Mouse (Mus musculus) midbrain, embryonic 16.5 days (tissue): ENCODE measurements around the gene Nr2f2. TPM values are rescaled to one million over a fixed set of nuclear protein-coding genes. Genes with fewer than 3 reads are reported as not detected.

Experiments used
- ATAC-seq: fragments of 200-750 bp; cut with Nextera tagmentation; 2 replicates; pipeline ENCODE4 v1.8.0; 2017; ENCODE audit warnings: moderate TSS enrichment
- H3K27ac ChIP-seq: fragments of 300-500 bp; sonication (generic); 2 replicates; pipeline ENCODE4 v1.5.1; 2014; ENCODE audit warnings: mild to moderate bottlenecking, low read length, mixed read lengths
- H3K27me3 ChIP-seq: fragments of 300-500 bp; sonication (generic); 2 replicates; pipeline ENCODE4 v1.6.1; 2014; ENCODE audit warnings: low read depth, low read length, mixed read lengths; ENCODE audit not compliant: control insufficient read depth, insufficient read depth
- H3K36me3 ChIP-seq: fragments of 300-500 bp; sonication (generic); 2 replicates; pipeline ENCODE4 v1.6.1; 2014; ENCODE audit warnings: mild to moderate bottlenecking, low read length, moderate library complexity, mixed read lengths; ENCODE audit not compliant: control insufficient read depth, insufficient read depth
- H3K4me1 ChIP-seq: fragments of 300-500 bp; sonication (generic); 2 replicates; pipeline ENCODE4 v1.6.1; 2014; ENCODE audit warnings: mild to moderate bottlenecking, low read length, mixed read lengths; ENCODE audit not compliant: control insufficient read depth, insufficient read depth
- H3K4me2 ChIP-seq: fragments of 300-500 bp; sonication (generic); 2 replicates; pipeline ENCODE4 v1.6.1; 2014; ENCODE audit warnings: mild to moderate bottlenecking, low read length, mixed read lengths
- H3K4me3 ChIP-seq: fragments of 300-500 bp; sonication (generic); 2 replicates; pipeline ENCODE4 v1.5.1; 2014; ENCODE audit warnings: low read depth, mild to moderate bottlenecking, low read length, moderate library complexity, mixed read lengths
- H3K9ac ChIP-seq: fragments of 300-500 bp; sonication (generic); 2 replicates; pipeline ENCODE4 v1.6.1; 2014; ENCODE audit warnings: low read depth, low read length, mixed read lengths
- H3K9me3 ChIP-seq: fragments of 300-500 bp; sonication (generic); replicated peaks from 2 replicates; pipeline ENCODE4 v1.6.1; 2014; ENCODE audit warnings: mild to moderate bottlenecking, low read length, mixed read lengths; ENCODE audit not compliant: control insufficient read depth, poor library complexity, severe bottlenecking
- WGBS: fragments of 180-500 bp; shearing (Covaris S2); extraction: QIAGEN DNeasy Blood & Tissue Kit; methylation state at CpG from one replicate; pipeline ENCODE4 v1.1.7; 2014; 5-methylcytosine and 5-hydroxymethylcytosine counted together
- polyA plus RNA-seq: library from polyadenylated mRNA; unstranded; fragments of >200 nt; fragmentation: Nextera tagmentation; extraction: Ambion mirVana; gene quantifications from 2 replicates; pipeline ENCODE4 v1.2.1, GENCODE M21; 2015

The Nr2f2 gene
- polyA plus RNA-seq, 1 experiment from 2014 or later, result 78.0 TPM

- no peak overlapping the region for H3K4me2 ChIP-seq
- H3K9me3 ChIP-seq, result no peaks in the 10 kb centered on the region
- H3K27ac ChIP-seq, result peak overlapping the region; percentile 78
- H3K36me3 ChIP-seq, result no peaks in the 10 kb centered on the region
- WGBS, result 13% methylated on average over 14 of the region's 14 CpGs
- 0 out of 2 replicates have a peak overlapping the region, but pooled peaks have one; percentile 15 for H3K9ac ChIP-seq
- ATAC-seq, result no peak
- peaks cover 6% of the 10 kb centered on the region for H3K4me1 ChIP-seq
- peaks cover 45% of the 10 kb centered on the region for H3K27me3 ChIP-seq
- no peak overlapping the region for H3K4me3 ChIP-seq
Observed at GRCm38 (mm10) chr7:70332926-70333664, 33.4 kb downstream of the Nr2f2 start.

GRCm38 (mm10) chr7:70332064-70332850 lies 34.3 kb downstream of the Nr2f2 start:
- peak overlapping the region; percentile 53 for H3K4me2 ChIP-seq
- H3K36me3 ChIP-seq, result no peaks in the 10 kb centered on the region
- ATAC-seq, result no peak
- H3K4me3 ChIP-seq, result peak overlapping the region; percentile 28
- H3K4me1 ChIP-seq, result no peaks in the 10 kb centered on the region; the same call in none of the 2 replicates
- H3K9me3 ChIP-seq, result no peaks in the 10 kb centered on the region
- H3K27me3 ChIP-seq, result peaks cover 45% of the 10 kb centered on the region
- 5% methylated on average over 26 of the region's 26 CpGs for WGBS
- H3K9ac ChIP-seq, result peak overlapping the region; percentile 50
- peak overlapping the region; percentile 78 for H3K27ac ChIP-seq

GRCm38 (mm10) chr7:70331243-70332063 lies 35.1 kb downstream of the Nr2f2 start:
- peak overlapping the region; percentile 78 for H3K27ac ChIP-seq
- no peaks in the 10 kb centered on the region for H3K36me3 ChIP-seq
- ATAC-seq, result peak; percentile 50; the same call in 1 of the 2 replicates
- peak overlapping the region; percentile 53 for H3K4me2 ChIP-seq
- H3K27me3 ChIP-seq, result peaks cover 50% of the 10 kb centered on the region
- no peaks in the 10 kb centered on the region for H3K9me3 ChIP-seq
- WGBS, result under 1% methylated on average over 48 of the region's 48 CpGs
- H3K9ac ChIP-seq, result peak overlapping the region; percentile 50
- no peaks in the 10 kb centered on the region; the same call in none of the 2 replicates for H3K4me1 ChIP-seq
- H3K4me3 ChIP-seq, result peak overlapping the region; percentile 28

DNA sequence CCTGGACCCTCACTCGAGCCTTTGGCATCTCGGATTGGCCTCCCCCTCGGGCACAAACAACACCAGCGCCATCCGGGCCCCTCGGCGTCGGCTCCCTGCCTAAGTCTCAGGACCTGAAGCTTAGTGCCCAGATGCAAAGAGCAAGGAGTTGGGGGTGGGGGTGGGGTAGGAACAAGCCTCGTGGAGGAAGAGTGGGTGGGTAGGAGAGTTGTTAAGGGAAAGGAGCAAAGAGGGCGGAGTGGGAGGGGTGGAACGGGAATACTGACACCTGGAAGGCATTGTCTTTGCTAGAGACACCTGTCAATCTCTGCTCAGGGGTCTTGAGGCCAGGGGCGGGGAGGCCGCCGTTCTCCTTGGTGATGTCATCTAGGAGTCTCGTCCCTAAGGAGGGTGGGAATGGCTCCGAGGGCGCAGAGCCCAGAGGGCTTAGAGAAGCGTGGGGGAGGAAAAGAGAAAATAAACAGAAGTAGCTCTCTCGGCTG lies 35.7 kb downstream of the Nr2f2 start:
- 1% methylated on average over 19 of the region's 19 CpGs for WGBS
- no peaks in the 10 kb centered on the region for H3K36me3 ChIP-seq
- peak; percentile 49; the same call in 1 of the 2 replicates for ATAC-seq
- no peaks in the 10 kb centered on the region for H3K9me3 ChIP-seq
- peaks cover 47% of the 10 kb centered on the region for H3K27me3 ChIP-seq
- peak overlapping the region; percentile 53 for H3K4me2 ChIP-seq
- peak overlapping the region; percentile 78 for H3K27ac ChIP-seq
- H3K4me1 ChIP-seq, result no peaks in the 10 kb centered on the region; the same call in none of the 2 replicates
- 0 out of 2 replicates have a peak overlapping the region, but pooled peaks have one; percentile 10 for H3K9ac ChIP-seq
- no peak overlapping the region for H3K4me3 ChIP-seq

- H3K4me1 ChIP-seq, result no peaks in the 10 kb centered on the region; the same call in none of the 2 replicates
- WGBS, result 10% methylated on average over 12 of the region's 12 CpGs
- no peaks in the 10 kb centered on the region for H3K36me3 ChIP-seq
- H3K4me3 ChIP-seq, result no peak overlapping the region
- H3K27ac ChIP-seq, result peak overlapping the region; percentile 78
- no peak for ATAC-seq
- H3K4me2 ChIP-seq, result peak overlapping the region; percentile 32; the same call in 1 of the 2 replicates
- H3K9me3 ChIP-seq, result no peaks in the 10 kb centered on the region
- H3K9ac ChIP-seq, result no peak overlapping the region
- peaks cover 46% of the 10 kb centered on the region for H3K27me3 ChIP-seq
Observed at GRCm38 (mm10) chr7:70330207-70330562, 36.4 kb downstream of the Nr2f2 start.

DNA sequence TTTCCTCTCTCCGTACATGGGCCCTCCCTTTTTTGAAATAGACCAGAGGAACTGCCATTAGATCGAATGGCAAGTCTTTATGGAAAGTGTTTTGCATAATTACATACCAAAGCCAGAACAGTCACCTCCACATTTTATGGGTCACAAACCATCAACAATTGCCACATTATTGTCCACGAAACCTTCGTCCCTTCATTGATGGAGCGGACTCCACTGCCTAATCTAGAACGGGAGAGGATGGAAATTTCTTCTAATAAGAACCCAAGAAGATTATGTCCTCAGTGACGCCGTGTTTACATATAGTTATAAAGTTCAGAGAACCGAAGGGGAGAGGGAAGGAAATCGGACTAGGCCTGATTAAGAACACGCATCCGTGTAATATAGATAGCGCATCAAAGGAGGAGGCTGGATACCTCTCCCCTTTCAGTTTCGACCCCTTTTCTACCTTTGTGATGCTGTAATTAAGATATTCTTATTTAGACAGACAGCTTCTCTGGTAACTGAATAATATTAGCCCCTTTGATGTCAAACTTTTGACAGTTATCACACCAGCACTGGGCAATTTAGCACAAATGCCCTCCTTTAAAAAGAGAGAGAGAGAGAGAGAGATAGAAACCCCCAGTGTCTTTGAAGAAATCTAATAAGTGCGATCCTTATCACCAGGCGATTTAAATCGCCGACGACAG lies 36.9 kb downstream of the Nr2f2 start:
- ATAC-seq, result no peak
- no peak overlapping the region for H3K4me3 ChIP-seq
- H3K9ac ChIP-seq, result no peak overlapping the region
- H3K36me3 ChIP-seq, result no peaks in the 10 kb centered on the region
- H3K4me2 ChIP-seq, result peak overlapping the region; percentile 32; the same call in 1 of the 2 replicates
- H3K4me1 ChIP-seq, result no peaks in the 10 kb centered on the region; the same call in none of the 2 replicates
- 9% methylated on average over 19 of the region's 19 CpGs for WGBS
- H3K27ac ChIP-seq, result peak overlapping the region; percentile 78
- H3K9me3 ChIP-seq, result no peaks in the 10 kb centered on the region
- peaks cover 46% of the 10 kb centered on the region for H3K27me3 ChIP-seq

DNA sequence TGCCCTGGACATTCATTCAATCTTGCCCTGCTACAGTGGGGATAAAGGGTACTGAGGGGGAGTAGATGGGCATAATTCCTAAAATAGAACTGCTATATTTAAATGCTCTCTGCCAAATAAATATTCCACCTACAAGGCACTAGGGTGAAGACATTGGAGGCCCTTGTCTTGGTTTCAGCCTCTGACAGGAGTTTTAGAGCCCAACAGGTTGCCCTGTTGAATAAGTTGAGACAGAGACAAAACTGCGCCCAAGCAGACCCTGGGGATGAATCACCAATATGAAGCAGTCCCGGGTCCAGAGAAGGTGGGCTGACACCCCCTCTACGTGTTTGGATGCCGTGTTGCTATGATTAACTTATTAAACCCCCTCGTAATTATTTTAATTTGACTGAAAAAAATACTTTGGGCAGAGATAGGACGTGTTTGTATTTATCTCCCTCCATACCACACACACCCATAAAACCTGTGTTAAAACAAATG lies 37.5 kb downstream of the Nr2f2 start:
- H3K27me3 ChIP-seq, result peaks cover 49% of the 10 kb centered on the region
- H3K9ac ChIP-seq, result no peak overlapping the region
- H3K4me2 ChIP-seq, result no peak overlapping the region
- WGBS, result 13% methylated on average over 6 of the region's 6 CpGs
- H3K27ac ChIP-seq, result peak overlapping the region; percentile 78; the same call in 1 of the 2 replicates
- H3K36me3 ChIP-seq, result no peaks in the 10 kb centered on the region
- ATAC-seq, result no peak
- H3K4me1 ChIP-seq, result no peaks in the 10 kb centered on the region; the same call in none of the 2 replicates
- H3K9me3 ChIP-seq, result no peaks in the 10 kb centered on the region
- H3K4me3 ChIP-seq, result no peak overlapping the region
